Mouse (Mus musculus) embryonic fibroblast, embryonic 13.5 days (primary cell): ENCODE data around the gene Tfb2m.

ENCODE experiments used
- CTCF ChIP-seq: IDR thresholded peaks from 2 replicates; pipeline ENCODE4 v1.5.1; 2011; ENCODE audit warnings: mild to moderate bottlenecking, control low read depth, low read length, moderate library complexity, borderline replicate concordance; ENCODE audit not compliant: insufficient read depth
- POLR2A ChIP-seq: IDR thresholded peaks from 2 replicates; pipeline ENCODE4 v1.6.1; 2011; ENCODE audit warnings: low read depth, mild to moderate bottlenecking, control low read depth, low read length, moderate library complexity

DNA sequence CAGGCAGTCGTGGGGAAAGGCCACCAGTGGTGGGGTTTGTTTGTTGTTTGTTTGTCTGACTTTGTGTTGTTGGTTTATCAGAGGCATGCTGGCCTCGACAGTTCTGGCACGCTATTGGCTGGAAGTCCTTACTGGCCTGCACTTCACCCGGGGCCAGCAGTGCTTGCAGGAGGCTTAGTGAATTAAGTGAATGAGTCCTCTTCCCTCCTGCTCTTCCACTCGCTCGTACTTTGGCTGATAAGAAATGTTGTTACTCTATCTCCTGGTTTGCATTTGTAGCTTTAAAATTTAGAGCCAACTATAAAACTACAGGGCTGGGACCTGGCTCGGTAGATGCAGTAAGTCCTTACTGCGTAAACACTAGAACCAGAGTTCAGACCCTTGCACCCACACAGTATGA, 34.1 kb upstream of the Tfb2m start:
- TF ChIP-seq CTCF = no peak
- no peak for TF ChIP-seq POLR2A
